Mouse (Mus musculus) ES-E14 (cell line): ENCODE data around the gene Lpin1.

Experiments
- CHD2 ChIP-seq: IDR thresholded peaks from 2 replicates; pipeline ENCODE4 v1.6.1; 2014; ENCODE audit warnings: mild to moderate bottlenecking, low read depth, low read length, inconsistent platforms
- HCFC1 ChIP-seq: IDR thresholded peaks from 2 replicates; pipeline ENCODE4 v1.6.1; 2012; ENCODE audit warnings: low read length, inconsistent platforms, borderline replicate concordance; ENCODE audit not compliant: insufficient read depth
- MAFK ChIP-seq: IDR thresholded peaks from 2 replicates; pipeline ENCODE4 v1.6.1; 2014; ENCODE audit warnings: mild to moderate bottlenecking, low read depth, low read length, inconsistent platforms; ENCODE audit not compliant: insufficient read depth
- ZC3H11A ChIP-seq: IDR thresholded peaks from 2 replicates; pipeline ENCODE4 v1.6.1; 2012; ENCODE audit warnings: low read depth, mild to moderate bottlenecking, inconsistent platforms, low read length, borderline replicate concordance
- ZNF384 ChIP-seq: IDR thresholded peaks from 2 replicates; pipeline ENCODE4 v1.6.1; 2012; ENCODE audit warnings: low read depth, low read length, inconsistent platforms

DNA sequence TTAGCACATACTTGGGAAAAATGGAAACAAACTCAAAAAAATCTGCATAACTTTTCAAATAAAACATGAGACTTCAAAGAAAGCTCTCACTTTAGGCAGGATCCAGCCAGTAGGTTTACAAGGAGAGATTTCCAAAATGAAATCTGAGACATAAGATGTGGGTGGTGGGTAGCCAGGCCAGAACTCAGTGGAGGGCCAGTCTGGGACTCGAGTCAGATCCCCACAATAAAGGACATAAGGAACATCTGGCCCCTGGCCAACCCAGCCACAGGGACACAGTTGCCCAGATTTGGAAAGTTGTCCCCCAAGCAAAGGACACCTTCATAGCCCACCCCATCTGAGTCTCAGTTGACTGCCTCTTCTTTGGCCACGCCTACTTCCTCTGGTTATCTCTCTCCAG, 123.3 kb downstream of the Lpin1 start:
- TF ChIP-seq HCFC1 (no peak), CHD2 (no peak), ZNF384 (no peak), MAFK (no peak), ZC3H11A (no peak)
